Mouse (Mus musculus) limb, embryonic 12.5 days (tissue): ENCODE data around the gene Uts2r. TPM values are rescaled to one million over a fixed set of nuclear protein-coding genes. Genes with fewer than 3 reads are reported as not detected.

Experiments used
- ATAC-seq: fragments of 200-750 bp; cut with Nextera tagmentation; 2 replicates; pipeline ENCODE4 v1.8.0; 2017; ENCODE audit warnings: low read depth, moderate TSS enrichment; ENCODE audit not compliant: insufficient number of reproducible peaks, insufficient read depth, low FRiP score, low TSS enrichment
- H3K27ac ChIP-seq: fragments of 300-500 bp; sonication (generic); 2 replicates; pipeline ENCODE4 v1.5.1; 2016; ENCODE audit warnings: mild to moderate bottlenecking, moderate library complexity
- H3K27me3 ChIP-seq: fragments of 300-500 bp; sonication (generic); 2 replicates; pipeline ENCODE4 v1.6.1; 2016; ENCODE audit warnings: mild to moderate bottlenecking, moderate library complexity
- H3K36me3 ChIP-seq: fragments of 300-500 bp; sonication (generic); 2 replicates; pipeline ENCODE4 v1.6.1; 2016; ENCODE audit warnings: mild to moderate bottlenecking, moderate library complexity
- H3K4me1 ChIP-seq: fragments of 300-500 bp; sonication (generic); replicated peaks from 2 replicates; pipeline ENCODE4 v1.6.1; 2016
- H3K4me2 ChIP-seq: fragments of 300-500 bp; sonication (generic); 2 replicates; pipeline ENCODE4 v1.6.1; 2016; ENCODE audit warnings: mild to moderate bottlenecking, moderate library complexity
- H3K4me3 ChIP-seq: fragments of 300-500 bp; sonication (generic); replicated peaks from 2 replicates; pipeline ENCODE4 v1.5.1; 2016; ENCODE audit warnings: mild to moderate bottlenecking
- H3K9ac ChIP-seq: fragments of 300-500 bp; sonication (generic); replicated peaks from 2 replicates; pipeline ENCODE4 v1.6.1; 2016; ENCODE audit warnings: mild to moderate bottlenecking, moderate library complexity
- H3K9me3 ChIP-seq: fragments of 300-500 bp; sonication (generic); 2 replicates; pipeline ENCODE4 v1.6.1; 2016; ENCODE audit warnings: mild to moderate bottlenecking, moderate library complexity
- WGBS: fragments of 180-500 bp; shearing (Covaris S2); methylation state at CpG from one replicate; pipeline ENCODE4 v1.1.7; 2016; 5-methylcytosine and 5-hydroxymethylcytosine counted together
- polyA plus RNA-seq: library from polyadenylated mRNA; unstranded; fragments of >200 nt; fragmentation: Nextera tagmentation; extraction: Ambion mirVana; gene quantifications from 2 replicates; pipeline ENCODE4 v1.2.1, GENCODE M21; 2016

The Uts2r gene
- polyA plus RNA-seq, 1 experiment from 2014 or later = 0.39 TPM

GRCm38 (mm10) chr11:121163751-121164150, 3.7 kb downstream of the Uts2r start:
- Histone ChIP-seq H3K4me2 (no peak overlapping the region), H3K9ac (no peak overlapping the region), H3K36me3 (no peaks in the 10 kb centered on the region), H3K27me3 (peaks cover 8% of the 10 kb centered on the region), H3K9me3 (no peaks in the 10 kb centered on the region), H3K4me3 (no peak overlapping the region), H3K27ac (no peak overlapping the region), H3K4me1 (0 out of 2 replicates have a peak, but pooled peaks cover 5% of the 10 kb centered on the region)
- no peak for ATAC-seq
- 90% methylated on average over 4 of the region's 4 CpGs for WGBS

- no peak overlapping the region for H3K4me3 ChIP-seq
- H3K27me3 ChIP-seq = no peaks in the 10 kb centered on the region
- no peaks in the 10 kb centered on the region for H3K36me3 ChIP-seq
- no peak overlapping the region for H3K27ac ChIP-seq
- WGBS = 81% methylated on average over 5 of the region's 5 CpGs
- H3K4me2 ChIP-seq = no peak overlapping the region
- H3K9me3 ChIP-seq = no peaks in the 10 kb centered on the region
- no peak for ATAC-seq
- H3K4me1 ChIP-seq = no peaks in the 10 kb centered on the region
- H3K9ac ChIP-seq = no peak overlapping the region
Measured at GRCm38 (mm10) chr11:121173203-121173602, 13.1 kb downstream of the Uts2r start.

DNA sequence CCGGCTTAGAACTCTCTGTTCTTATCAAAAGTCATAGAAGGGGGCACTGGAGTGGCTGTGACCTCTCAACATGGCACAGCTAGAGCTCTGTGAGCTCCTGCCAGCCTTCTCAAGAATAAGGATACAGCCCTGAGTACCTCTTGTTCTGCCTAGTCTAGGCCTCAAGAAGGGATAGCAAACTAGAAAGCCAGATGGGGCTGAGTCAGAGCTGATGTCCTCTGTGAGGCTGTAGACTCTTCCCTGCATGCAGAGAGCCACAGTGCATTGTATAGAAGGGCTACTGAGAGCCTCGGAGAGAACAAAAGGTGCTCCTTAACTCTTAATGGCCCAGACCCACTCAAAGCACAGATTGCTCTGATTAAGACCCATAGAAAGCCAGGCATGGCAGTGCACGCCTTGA, 14.2 kb downstream of the Uts2r start:
- no peaks in the 10 kb centered on the region for H3K36me3 ChIP-seq
- no peak overlapping the region for H3K27ac ChIP-seq
- WGBS = 40% methylated on average over 3 of the region's 3 CpGs
- no peak for ATAC-seq
- no peak overlapping the region for H3K4me2 ChIP-seq
- H3K9ac ChIP-seq = no peak overlapping the region
- H3K4me1 ChIP-seq = no peaks in the 10 kb centered on the region
- H3K4me3 ChIP-seq = no peak overlapping the region
- H3K27me3 ChIP-seq = no peaks in the 10 kb centered on the region
- H3K9me3 ChIP-seq = no peaks in the 10 kb centered on the region

DNA sequence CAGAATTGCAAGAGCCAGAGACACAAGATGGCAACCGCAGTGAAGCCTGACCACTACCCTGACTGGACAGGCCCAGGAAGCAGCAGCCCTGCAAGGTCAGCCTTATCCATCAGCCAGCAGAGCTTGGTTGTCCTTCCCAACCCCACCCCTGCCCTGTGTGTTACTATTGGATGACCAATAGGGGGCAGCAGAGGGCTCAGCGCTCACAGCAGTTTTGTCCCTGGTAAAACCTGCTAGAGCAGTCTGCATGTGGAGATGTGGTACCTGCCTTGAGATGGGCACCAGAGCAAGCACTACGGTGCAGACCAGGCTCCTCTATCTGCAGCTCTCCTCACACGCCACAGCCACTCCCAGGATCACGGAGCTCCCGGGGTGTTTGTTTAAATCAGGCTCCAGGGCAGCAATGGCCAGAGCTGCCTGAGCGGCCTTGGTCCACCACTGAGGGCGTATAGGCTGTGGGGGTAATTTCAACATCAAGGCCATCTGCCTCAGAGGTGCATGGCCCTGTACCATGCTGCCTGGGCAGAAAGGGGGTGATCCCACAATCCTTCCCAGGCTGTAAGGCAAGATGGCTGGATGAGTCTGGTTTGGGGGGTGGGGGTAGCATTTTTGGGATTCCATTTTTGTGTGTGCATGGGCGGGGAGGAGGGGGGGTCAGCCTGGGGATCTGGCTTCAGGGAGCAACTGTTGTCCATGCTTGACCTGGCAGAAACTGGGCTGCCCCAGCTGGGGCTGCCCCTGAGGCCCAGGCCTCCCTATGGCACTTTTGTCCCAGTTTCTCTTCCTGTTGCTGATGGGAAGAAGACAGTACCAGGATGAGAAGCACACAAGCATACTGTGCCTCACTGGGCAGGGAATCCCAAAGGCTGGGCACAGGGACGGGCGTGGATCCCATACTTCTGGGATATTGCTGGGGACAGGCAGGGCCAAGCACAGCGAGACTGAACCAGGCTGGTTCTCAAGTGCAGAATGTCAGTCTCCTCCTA, 16.5 kb downstream of the Uts2r start:
- WGBS = 60% methylated on average over 12 of the region's 12 CpGs
- no peak overlapping the region for H3K9ac ChIP-seq
- 0 out of 2 replicates have a peak, but pooled peaks have one; percentile 33 for ATAC-seq

DNA sequence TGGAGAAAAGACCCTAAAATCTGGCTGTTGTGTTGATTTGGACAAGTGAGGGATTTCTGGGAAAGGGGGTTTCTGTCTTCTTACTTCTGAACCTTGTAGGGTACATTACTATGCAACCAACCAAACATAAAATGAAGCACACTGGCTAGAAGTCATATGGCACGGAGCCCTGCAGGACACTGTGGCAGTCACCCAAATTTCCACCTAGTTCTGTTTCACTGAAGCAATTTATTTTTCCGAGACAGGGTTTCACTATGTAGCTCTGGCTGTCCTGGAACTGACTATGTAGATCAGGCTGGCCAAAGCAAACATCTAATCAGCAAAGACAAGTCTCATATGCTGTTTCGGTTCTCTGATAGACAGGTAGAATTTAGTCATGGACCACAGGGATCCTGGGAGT, 29.6 kb downstream of the Uts2r start:
- Histone ChIP-seq H3K27ac (no peak overlapping the region), H3K27me3 (no peaks in the 10 kb centered on the region), H3K36me3 (peaks cover 22% of the 10 kb centered on the region; the same call in 1 of the 2 replicates), H3K4me1 (no peaks in the 10 kb centered on the region), H3K9ac (no peak overlapping the region), H3K4me3 (no peak overlapping the region), H3K4me2 (no peak overlapping the region), H3K9me3 (no peaks in the 10 kb centered on the region)
- 90% methylated on average over 3 of the region's 3 CpGs for WGBS
- ATAC-seq = no peak

More for the DNA sequence above, 16.5 kb downstream of the Uts2r start:
- Histone ChIP-seq H3K4me3 (no peak overlapping the region), H3K4me2 (no peak overlapping the region), H3K9me3 (no peaks in the 10 kb centered on the region), H3K27ac (no peak overlapping the region), H3K36me3 (peaks cover 9% of the 10 kb centered on the region), H3K4me1 (no peaks in the 10 kb centered on the region), H3K27me3 (no peaks in the 10 kb centered on the region)

DNA sequence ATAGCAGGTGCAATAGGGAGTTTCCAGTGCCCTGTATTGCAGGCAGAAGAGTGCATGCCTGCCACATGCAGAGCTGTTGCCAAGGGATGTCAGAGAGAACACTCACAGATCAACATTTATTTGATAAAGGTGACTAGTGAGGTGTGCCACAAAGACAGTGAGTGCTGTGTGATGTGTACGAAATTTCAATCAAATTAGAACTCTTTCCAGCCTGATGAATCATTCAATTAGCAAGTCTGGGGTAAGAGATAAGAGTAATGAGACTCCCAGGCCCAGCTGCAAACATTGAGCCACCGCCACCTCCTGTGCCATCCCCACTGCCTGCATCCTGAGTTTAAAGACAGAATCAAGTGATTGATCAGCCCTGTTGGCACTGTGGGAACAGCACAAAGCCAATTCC, 32.7 kb downstream of the Uts2r start:
- no peak overlapping the region for H3K27ac ChIP-seq
- H3K4me2 ChIP-seq = no peak overlapping the region
- H3K9me3 ChIP-seq = no peaks in the 10 kb centered on the region
- no peak for ATAC-seq
- H3K27me3 ChIP-seq = no peaks in the 10 kb centered on the region
- H3K4me1 ChIP-seq = no peaks in the 10 kb centered on the region
- WGBS = 71% methylated on average over 2 of the region's 2 CpGs
- no peak overlapping the region for H3K9ac ChIP-seq
- no peak overlapping the region for H3K4me3 ChIP-seq
- H3K36me3 ChIP-seq = peaks cover 30% of the 10 kb centered on the region; the same call in 1 of the 2 replicates

GRCm38 (mm10) chr11:121193415-121193814, 33.3 kb downstream of the Uts2r start:
- H3K27me3 ChIP-seq = no peaks in the 10 kb centered on the region
- no peak overlapping the region for H3K27ac ChIP-seq
- H3K4me1 ChIP-seq = no peaks in the 10 kb centered on the region
- H3K36me3 ChIP-seq = peaks cover 30% of the 10 kb centered on the region; the same call in 1 of the 2 replicates
- H3K4me2 ChIP-seq = no peak overlapping the region
- no peak overlapping the region for H3K9ac ChIP-seq
- H3K9me3 ChIP-seq = no peaks in the 10 kb centered on the region
- 78% methylated on average over 3 of the region's 3 CpGs for WGBS
- ATAC-seq = no peak
- no peak overlapping the region for H3K4me3 ChIP-seq

- no peak for ATAC-seq
- 0 out of 2 replicates have a peak, but pooled peaks cover 4% of the 10 kb centered on the region for H3K4me1 ChIP-seq
- WGBS = 42% methylated on average over 2 of the region's 2 CpGs
Measured at GRCm38 (mm10) chr11:121198622-121199021, 38.6 kb downstream of the Uts2r start.

GRCm38 (mm10) chr11:121199851-121200250, 39.8 kb downstream of the Uts2r start:
- Histone ChIP-seq H3K4me2 (no peak overlapping the region), H3K4me3 (no peak overlapping the region), H3K36me3 (peaks cover 14% of the 10 kb centered on the region; the same call in 1 of the 2 replicates), H3K4me1 (peaks cover 9% of the 10 kb centered on the region), H3K27ac (no peak overlapping the region), H3K9me3 (no peaks in the 10 kb centered on the region), H3K9ac (no peak overlapping the region), H3K27me3 (no peaks in the 10 kb centered on the region)
- WGBS = 84% methylated on average over 4 of the region's 4 CpGs
- ATAC-seq = no peak

More at GRCm38 (mm10) chr11:121198622-121199021, 38.6 kb downstream of the Uts2r start:
- Histone ChIP-seq H3K4me2 (no peak overlapping the region), H3K27me3 (no peaks in the 10 kb centered on the region), H3K36me3 (peaks cover 17% of the 10 kb centered on the region; the same call in 1 of the 2 replicates), H3K27ac (no peak overlapping the region), H3K9me3 (no peaks in the 10 kb centered on the region), H3K4me3 (no peak overlapping the region), H3K9ac (no peak overlapping the region)

DNA sequence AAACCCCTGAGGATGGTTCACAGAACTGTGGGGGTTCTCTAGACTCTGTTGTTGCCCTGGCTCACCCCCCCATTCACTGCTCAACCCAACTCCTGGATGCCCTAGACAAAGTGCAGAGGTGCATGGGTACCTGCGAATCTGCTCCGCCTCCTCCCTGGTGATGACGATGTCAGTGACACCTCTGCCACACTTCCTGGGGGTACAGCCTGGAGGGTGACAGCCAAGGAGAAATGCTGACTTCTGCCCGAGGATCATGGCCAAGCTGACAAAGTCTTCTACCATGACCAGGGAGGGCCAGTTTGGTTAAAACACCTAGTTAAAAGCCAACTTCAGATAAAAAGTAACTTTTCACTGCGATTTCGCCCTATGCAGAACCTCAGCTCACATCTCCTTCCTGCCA, 40.7 kb downstream of the Uts2r start:
- H3K9me3 ChIP-seq = no peaks in the 10 kb centered on the region
- 0 out of 2 replicates have a peak, but pooled peaks cover 8% of the 10 kb centered on the region for H3K36me3 ChIP-seq
- ATAC-seq = no peak
- H3K9ac ChIP-seq = no peak overlapping the region
- peaks cover 14% of the 10 kb centered on the region for H3K4me1 ChIP-seq
- no peak overlapping the region for H3K27ac ChIP-seq
- no peak overlapping the region for H3K4me3 ChIP-seq
- H3K4me2 ChIP-seq = no peak overlapping the region
- WGBS = 91% methylated on average over 6 of the region's 6 CpGs
- H3K27me3 ChIP-seq = no peaks in the 10 kb centered on the region

DNA sequence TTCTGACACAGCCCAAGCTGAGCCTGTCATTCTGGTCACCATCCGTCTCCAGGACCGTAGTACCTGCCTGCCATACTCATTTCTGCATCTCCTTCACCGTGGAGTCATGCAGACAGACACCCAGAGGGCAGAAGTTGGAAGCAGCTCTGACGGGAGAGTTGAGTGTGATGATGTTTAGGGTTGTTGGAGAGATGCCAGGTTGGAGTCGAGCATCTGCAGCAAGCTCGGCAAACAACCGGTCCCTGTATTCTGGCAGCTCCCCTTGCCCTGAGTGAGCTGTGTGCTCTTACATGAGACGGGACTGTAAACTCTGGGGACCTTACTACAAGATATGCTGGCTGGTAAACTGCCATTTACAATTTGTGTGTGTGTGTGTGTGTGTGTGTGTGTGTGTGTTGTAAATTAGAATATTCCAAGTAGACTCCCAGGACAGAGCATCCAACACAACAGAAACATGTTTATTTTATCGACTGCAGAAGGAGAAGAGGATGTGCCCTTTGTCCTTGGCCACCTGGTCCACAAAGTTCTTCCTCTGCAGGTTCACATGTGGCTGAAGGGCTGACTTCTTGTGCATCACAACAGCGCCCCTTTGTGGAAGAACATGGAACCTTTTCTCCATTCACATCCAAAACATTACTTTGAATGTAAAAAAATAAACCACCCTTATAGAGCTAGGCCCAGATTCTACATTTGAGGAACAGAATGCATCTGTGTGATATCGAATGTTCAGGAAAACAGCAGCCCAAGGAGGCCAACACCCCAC, 41.5 kb downstream of the Uts2r start:
- H3K27me3 ChIP-seq = no peaks in the 10 kb centered on the region
- WGBS = 63% methylated on average over 11 of the region's 11 CpGs
- H3K4me3 ChIP-seq = no peak overlapping the region
- 0 out of 2 replicates have a peak, but pooled peaks cover 3% of the 10 kb centered on the region for H3K36me3 ChIP-seq
- no peak overlapping the region for H3K4me2 ChIP-seq
- no peak overlapping the region for H3K9ac ChIP-seq
- peaks cover 14% of the 10 kb centered on the region for H3K4me1 ChIP-seq
- ATAC-seq = no peak
- H3K27ac ChIP-seq = no peak overlapping the region
- no peaks in the 10 kb centered on the region for H3K9me3 ChIP-seq
